Mouse (Mus musculus): Measurements from ENCODE around the gene Fam234b.

DNA sequence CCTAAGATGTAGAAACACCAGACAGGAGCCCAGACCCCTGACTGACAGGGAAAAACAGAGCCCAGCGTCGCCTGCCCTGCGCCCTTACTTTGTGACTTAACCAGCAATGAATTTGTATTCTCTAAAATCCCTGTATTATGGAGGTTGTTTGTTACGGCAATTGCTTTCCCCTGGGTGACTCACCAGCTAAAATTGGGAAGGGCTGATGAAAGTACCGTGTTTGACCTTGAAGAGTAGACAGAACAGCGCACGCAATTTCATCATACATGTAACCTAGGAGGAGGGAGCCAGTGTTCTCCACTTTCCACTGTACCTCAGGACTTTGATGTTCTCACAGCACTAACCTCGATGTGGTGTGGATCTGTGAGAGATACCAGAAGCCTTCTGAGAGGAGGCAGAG is 4.8 kb upstream of the Fam234b start:
- TF ChIP-seq POLR2A (IDR thresholded peaks at IDR 0.05; ENCODE audit: control insufficient read depth, extremely low read depth, insufficient read depth, low read length, poor library complexity) (no peak), CTCF (IDR thresholded peaks at IDR 0.05; ENCODE audit: borderline replicate concordance, control insufficient read depth, extremely low read depth, insufficient read depth, low read length, poor library complexity) (no peak)

All from thymus, adult 2 months (tissue).